Mouse (Mus musculus) cortical plate, adult 2 months (tissue): ENCODE data around the gene Gm45062.

Experiments
- CTCF ChIP-seq: fragments of 200-500 bp; IDR thresholded peaks from 2 replicates; pipeline ENCODE4 v1.5.1; 2011; ENCODE audit warnings: mild to moderate bottlenecking, control low read depth, low read length; ENCODE audit not compliant: insufficient read depth; ENCODE audit errors: extremely low read depth
- POLR2A ChIP-seq: fragments of 200-500 bp; IDR thresholded peaks from 2 replicates; pipeline ENCODE4 v1.6.1; 2011; ENCODE audit warnings: mild to moderate bottlenecking, low read length, control low read depth; ENCODE audit not compliant: insufficient read depth; ENCODE audit errors: extremely low read depth

GRCm38 (mm10) chr6:8489938-8490585 is 230.8 kb downstream of the Gm45062 start:
- no peak for TF ChIP-seq CTCF
- TF ChIP-seq POLR2A: no peak
